Mouse (Mus musculus) B cell, adult 62 days (primary cell): ENCODE data around the gene Slitrk4. TPM values are rescaled to one million over a fixed set of nuclear protein-coding genes. Genes with fewer than 3 reads are reported as not detected.

Experiments used
- total RNA-seq: library from RNA; stranded (reverse); gene quantifications from 4 replicates; pipeline ENCODE4 v1.2.4, GENCODE M21; 2023

Slitrk4 gene
- not detected in 4 replicates for total RNA-seq

GRCm38 (mm10) chrX:64276290-64277125 lies at the start of gene Slitrk4:
Gene Slitrk4 (minus strand): TSS chrX:64276996.

Other genes starting within 250 kb of the Slitrk4 start
- gene Gm6760, start 124.8 kb downstream of the Slitrk4 start, total RNA-seq = not detected in 4 replicates
- gene 3830417A13Rik, start 103.4 kb downstream of the Slitrk4 start, total RNA-seq = not detected in 4 replicates